In the genomic region with DNA sequence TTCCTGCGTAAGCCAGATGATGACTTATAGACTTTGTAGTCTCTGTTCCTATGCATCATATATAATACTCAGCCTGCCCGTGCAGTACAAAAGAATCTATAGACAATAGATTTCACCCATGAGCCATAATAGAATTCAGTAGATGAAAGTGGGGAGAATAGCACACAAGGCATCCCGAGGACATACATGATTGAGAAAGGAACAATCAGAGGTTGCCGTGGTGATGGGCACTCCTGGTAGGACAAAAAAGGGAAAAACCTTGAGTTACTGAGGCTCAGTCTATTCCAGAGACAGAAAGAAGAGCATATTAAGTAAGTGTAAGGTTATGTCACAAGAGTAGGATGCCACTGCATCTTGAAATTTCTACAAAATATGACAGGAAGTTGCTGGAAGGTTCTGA, we compare ENCODE assay signal across 20 mouse cellular contexts.
"Had no signal": no experiment of that assay in that cellular context is flagged by ENCODE, and none has a peak within 500 bp of the region (broad histone marks: within the 10 kb centered on the region; RNA-seq: fewer than 3 reads in every experiment).

No protein-coding gene starts in this region.

- H3K4me1 ChIP-seq: limb, embryonic 13.5 days; midbrain, embryonic 12.5 days; stomach, embryonic 15.5 days had no signal

- H3K27me3 ChIP-seq: limb, embryonic 13.5 days; liver, embryonic 12.5 days; liver, embryonic 15.5 days; lung, embryonic 15.5 days; midbrain, embryonic 12.5 days; stomach, embryonic 15.5 days had no signal

- H3K4me3 ChIP-seq: limb, embryonic 10.5 days; limb, embryonic 13.5 days; liver, embryonic 12.5 days; liver, embryonic 15.5 days; lung, embryonic 15.5 days; midbrain, embryonic 12.5 days; stomach, embryonic 15.5 days had no signal

- H3K9me3 ChIP-seq: limb, embryonic 10.5 days; limb, embryonic 13.5 days; liver, embryonic 12.5 days; liver, embryonic 15.5 days; lung, embryonic 15.5 days; midbrain, embryonic 12.5 days; stomach, embryonic 15.5 days had no signal

- DNase-seq: kidney, adult 18-20 months; kidney, adult 9 months; kidney, postnatal 14 days; kidney, postnatal 4 days; liver; lung, adult 18-20 months; lung, postnatal 10 days; lung, postnatal 36 days; retina, postnatal 1 day; right cerebral cortex, postnatal 25 days; spleen, adult 18-20 months; thymus, postnatal 36 days had no signal

- ATAC-seq: intestine, embryonic 16.5 days; liver, embryonic 12.5 days had no signal

- H3K9ac ChIP-seq: limb, embryonic 13.5 days; liver, embryonic 12.5 days; liver, embryonic 15.5 days; lung, embryonic 15.5 days; midbrain, embryonic 12.5 days; stomach, embryonic 15.5 days had no signal

- H3K4me2 ChIP-seq: limb, embryonic 13.5 days; liver, embryonic 12.5 days; liver, embryonic 15.5 days; lung, embryonic 15.5 days; midbrain, embryonic 12.5 days; stomach, embryonic 15.5 days had no signal

- H3K27ac ChIP-seq: limb, embryonic 10.5 days; limb, embryonic 13.5 days; liver, embryonic 12.5 days; liver, embryonic 15.5 days; lung, embryonic 15.5 days; midbrain, embryonic 12.5 days; stomach, embryonic 15.5 days had no signal

- H3K36me3 ChIP-seq: limb, embryonic 10.5 days; limb, embryonic 13.5 days; liver, embryonic 12.5 days; liver, embryonic 15.5 days; lung, embryonic 15.5 days; midbrain, embryonic 12.5 days; stomach, embryonic 15.5 days had no signal
